Mouse (Mus musculus) thymus, postnatal 25 days (tissue): ENCODE results near the gene Hdac7.

ENCODE experiments used
- DNase-seq: peaks from one replicate; pipeline ENCODE4 v3.0.0; 2022

The Hdac7 gene

GRCm38 (mm10) chr15:97831242-97831986 lies 12.9 kb downstream of the Hdac7 start:
- peak; percentile 69 for DNase-seq

GRCm38 (mm10) chr15:97830788-97831241 lies 13.5 kb downstream of the Hdac7 start:
- DNase-seq, result peak; percentile 61

- no peak for DNase-seq
Measured at GRCm38 (mm10) chr15:97830253-97830787, 14.0 kb downstream of the Hdac7 start.

- no peak for DNase-seq
Measured at GRCm38 (mm10) chr15:97829432-97829831, 14.9 kb downstream of the Hdac7 start.

- DNase-seq, result peak; percentile 68
Measured at GRCm38 (mm10) chr15:97828901-97829338, 15.4 kb downstream of the Hdac7 start.

- DNase-seq, result no peak
Measured at GRCm38 (mm10) chr15:97828221-97828842, 16.0 kb downstream of the Hdac7 start.

GRCm38 (mm10) chr15:97827401-97827800 lies 16.9 kb downstream of the Hdac7 start:
- no peak for DNase-seq

GRCm38 (mm10) chr15:97826588-97827261 lies 17.6 kb downstream of the Hdac7 start:
- DNase-seq, result no peak

GRCm38 (mm10) chr15:97825941-97826587 lies 18.2 kb downstream of the Hdac7 start:
- no peak for DNase-seq

GRCm38 (mm10) chr15:97825071-97825940 lies 19.0 kb downstream of the Hdac7 start:
- peak; percentile 94 for DNase-seq

GRCm38 (mm10) chr15:97824042-97824441 lies 20.3 kb downstream of the Hdac7 start:
- no peak for DNase-seq

GRCm38 (mm10) chr15:97823479-97823878 lies 20.8 kb downstream of the Hdac7 start:
- no peak for DNase-seq

GRCm38 (mm10) chr15:97822545-97823228 lies 21.6 kb downstream of the Hdac7 start:
- DNase-seq, result no peak

GRCm38 (mm10) chr15:97821983-97822363 lies 22.3 kb downstream of the Hdac7 start:
- peak; percentile 74 for DNase-seq

GRCm38 (mm10) chr15:97821321-97821982 lies 22.9 kb downstream of the Hdac7 start:
- DNase-seq, result no peak

- DNase-seq, result no peak
Measured at GRCm38 (mm10) chr15:97819937-97820336, 24.4 kb downstream of the Hdac7 start.

GRCm38 (mm10) chr15:97816199-97816994 lies 27.9 kb downstream of the Hdac7 start:
- DNase-seq, result no peak

- DNase-seq, result no peak
Measured at GRCm38 (mm10) chr15:97815254-97815653, 29.0 kb downstream of the Hdac7 start.

GRCm38 (mm10) chr15:97814703-97815102 lies 29.6 kb downstream of the Hdac7 start:
- no peak for DNase-seq
